Mouse (Mus musculus): ENCODE measurements around the gene Pnpla6.

GRCm38 (mm10) chr8:3467886-3468545, 47.2 kb upstream of the Pnpla6 start:
- TF ChIP-seq CTCF (IDR thresholded peaks at IDR 0.05; ENCODE audit: borderline replicate concordance, insufficient read depth, low read length) (no peak), POLR2A (IDR thresholded peaks at IDR 0.05; ENCODE audit: low read depth, low read length) (no peak)
